Mouse (Mus musculus): ENCODE data around the gene Pfn5. TPM values are rescaled to one million over a fixed set of nuclear protein-coding genes. Genes with fewer than 3 reads are reported as not detected.

Pfn5 gene
- polyA plus RNA-seq (2017; shearing (Covaris generic)) = not detected

DNA sequence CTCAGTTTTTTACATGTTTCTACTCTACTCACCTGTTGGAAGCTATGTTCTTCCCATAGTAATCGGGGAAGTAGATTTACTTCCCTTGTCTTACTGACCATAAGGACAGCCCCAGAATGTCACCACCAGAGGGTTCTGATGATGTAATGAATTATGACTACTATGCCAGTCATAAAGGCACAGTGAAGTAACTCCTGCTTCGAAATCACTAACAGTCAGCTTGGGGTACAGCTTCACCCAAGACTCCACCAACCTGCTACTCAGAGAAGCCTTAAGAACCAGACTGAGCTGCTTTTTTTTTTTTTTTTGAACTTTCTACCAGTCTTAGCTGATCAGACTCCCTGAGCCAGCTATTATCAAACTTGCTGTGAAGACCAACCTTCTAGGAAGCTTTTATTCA, at the start of gene Pfn5, which contains the start of gene Asb12:
TSS of gene Pfn5 (plus strand) at position 218 of the 400 bp plus-strand sequence.
TSS of gene Asb12 (minus strand) at position 101 of the 400 bp plus-strand sequence.

Other genes with a start within 250 kb of the Pfn5 start
- 1 to 10 TPM; 2.8 to 3.5 TPM for gene Amer1, start 113.2 kb upstream of the Pfn5 start, polyA plus RNA-seq (2017; shearing (Covaris generic))
- gene Asb12, start 117 bp upstream of the Pfn5 start, polyA plus RNA-seq (2017; shearing (Covaris generic)) = not detected
- gene Zc4h2, start 100.4 kb downstream of the Pfn5 start, polyA plus RNA-seq (2017; shearing (Covaris generic)) = 1 to 10 TPM; 5.8 to 5.9 TPM
- 1 to 10 TPM in 1 of 2 experiments, under 1 TPM in 1; 0.77 to 2.0 TPM for gene Zc3h12b, start 153.6 kb downstream of the Pfn5 start, polyA plus RNA-seq (2017; shearing (Covaris generic))

Measured in inflammation-experienced regulatory T-cells (primary cell).